Mouse (Mus musculus): ENCODE measurements around the gene Lrrfip1. TPM values are rescaled to one million over a fixed set of nuclear protein-coding genes. Genes with fewer than 3 reads are reported as not detected.

Lrrfip1 gene
- total RNA-seq, 1 experiment, result 31.5 TPM

DNA sequence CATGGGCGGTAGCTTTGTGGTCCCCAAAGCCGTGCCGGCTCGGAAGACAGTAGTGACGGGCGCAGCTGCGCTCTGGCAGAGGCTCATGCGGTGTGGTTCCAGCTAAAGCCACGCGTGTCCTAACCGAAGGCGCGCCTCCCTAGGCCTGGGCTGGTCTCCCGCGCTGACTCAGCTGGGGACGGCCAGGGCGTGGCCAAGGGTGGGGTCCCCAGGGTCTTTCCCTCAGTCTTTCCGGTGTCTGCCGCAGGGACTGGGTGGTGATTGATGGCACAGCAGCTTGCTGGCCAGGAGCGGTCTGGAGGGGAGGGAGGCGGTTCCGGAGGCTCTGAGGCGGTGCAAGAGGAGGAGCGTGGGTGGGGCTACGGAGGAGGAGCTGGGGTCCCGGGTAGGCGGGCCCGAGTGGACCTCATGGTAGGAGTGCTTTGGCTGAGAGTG lies 54.2 kb downstream of the Lrrfip1 start:
- peaks cover 0 to 11% of the 10 kb centered on the region in 2 experiments; a peak in 3 of 4 replicates for H3K4me1 ChIP-seq (ENCODE audit: control insufficient read depth in 2 of 2, insufficient read depth in 2 of 2, low read length in 2 of 2, poor library complexity in 1 of 2)
- H3K36me3 ChIP-seq (ENCODE audit: control insufficient read depth, insufficient read depth, low read length, poor library complexity, severe bottlenecking), result no peaks in the 10 kb centered on the region
- in situ Hi-C loops (cut with MboI; ENCODE audit: low sequenced_read_pairs in 2 of 2, unreplicated experiment in 2 of 2), result no loop called here
- DNase-seq (ENCODE audit: low read depth, low spot score), result peak; percentile 93
- TF ChIP-seq ZNF384 (IDR thresholded peaks at IDR 0.05; ENCODE audit: low read depth, low read length) (no peak), MAFK (IDR thresholded peaks at IDR 0.05; ENCODE audit: insufficient read depth, low read depth, low read length) (peak; percentile 34; the same call in 1 of the 2 replicates)
- no peaks in the 10 kb centered on the region for H3K9me3 ChIP-seq (ENCODE audit: control insufficient read depth, insufficient read depth, low read depth, low read length)
- H3K4me3 ChIP-seq (ENCODE audit: insufficient read depth in 1 of 2, low read depth in 1 of 2, low read length in 2 of 2, poor library complexity in 1 of 2, severe bottlenecking in 1 of 2), result peak overlapping the region; percentile 87 to 88
- H3K27ac ChIP-seq (ENCODE audit: insufficient read depth, low read depth, low read length, poor library complexity, severe bottlenecking), result peak overlapping the region; percentile 37; the same call in 1 of the 2 replicates
- H3K9ac ChIP-seq (ENCODE audit: insufficient read depth, low read depth, low read length, poor library complexity, severe bottlenecking), result peak overlapping the region; percentile 80

- DNase-seq (ENCODE audit: low read depth, low spot score), result peak; percentile 44
- Histone ChIP-seq H3K27ac (ENCODE audit: insufficient read depth, low read depth, low read length, poor library complexity, severe bottlenecking) (peak overlapping the region; percentile 49; the same call in 1 of the 2 replicates), H3K4me3 (ENCODE audit: insufficient read depth in 1 of 2, low read depth in 1 of 2, low read length in 2 of 2, poor library complexity in 1 of 2, severe bottlenecking in 1 of 2) (peak overlapping the region; percentile 87 to 88), H3K4me1 (ENCODE audit: control insufficient read depth in 2 of 2, insufficient read depth in 2 of 2, low read length in 2 of 2, poor library complexity in 1 of 2) (peaks cover 0 to 11% of the 10 kb centered on the region in 2 experiments; a peak in 3 of 4 replicates), H3K36me3 (ENCODE audit: control insufficient read depth, insufficient read depth, low read length, poor library complexity, severe bottlenecking) (no peaks in the 10 kb centered on the region), H3K9me3 (ENCODE audit: control insufficient read depth, insufficient read depth, low read depth, low read length) (no peaks in the 10 kb centered on the region), H3K9ac (ENCODE audit: insufficient read depth, low read depth, low read length, poor library complexity, severe bottlenecking) (peak overlapping the region; percentile 82)
- in situ Hi-C loops (cut with MboI; ENCODE audit: low sequenced_read_pairs in 2 of 2, unreplicated experiment in 2 of 2), result no loop called here
- TF ChIP-seq CHD2 (IDR thresholded peaks at IDR 0.05; ENCODE audit: low read depth, low read length), result no peak
- no peak for TF ChIP-seq HCFC1 (IDR thresholded peaks at IDR 0.05; ENCODE audit: borderline replicate concordance, insufficient read depth, low read length)
- TF ChIP-seq MAFK (IDR thresholded peaks at IDR 0.05; ENCODE audit: insufficient read depth, low read depth, low read length), result no peak
- no peak for TF ChIP-seq ZNF384 (IDR thresholded peaks at IDR 0.05; ENCODE audit: low read depth, low read length)
- TF ChIP-seq ZC3H11A (IDR thresholded peaks at IDR 0.05; ENCODE audit: borderline replicate concordance, low read depth, low read length), result no peak
These were observed 54.9 kb downstream of the Lrrfip1 start for GRCm38 (mm10) chr1:91053218-91054073.

GRCm38 (mm10) chr1:91054074-91054471 lies 55.5 kb downstream of the Lrrfip1 start:
- TF ChIP-seq MAFK (IDR thresholded peaks at IDR 0.05; ENCODE audit: insufficient read depth, low read depth, low read length), result no peak
- TF ChIP-seq ZC3H11A (IDR thresholded peaks at IDR 0.05; ENCODE audit: borderline replicate concordance, low read depth, low read length), result no peak
- no peak for TF ChIP-seq HCFC1 (IDR thresholded peaks at IDR 0.05; ENCODE audit: borderline replicate concordance, insufficient read depth, low read length)
- no peak for TF ChIP-seq CHD2 (IDR thresholded peaks at IDR 0.05; ENCODE audit: low read depth, low read length)
- TF ChIP-seq ZNF384 (IDR thresholded peaks at IDR 0.05; ENCODE audit: low read depth, low read length), result no peak
- H3K9ac ChIP-seq (ENCODE audit: insufficient read depth, low read depth, low read length, poor library complexity, severe bottlenecking), result peak overlapping the region; percentile 82

DNA sequence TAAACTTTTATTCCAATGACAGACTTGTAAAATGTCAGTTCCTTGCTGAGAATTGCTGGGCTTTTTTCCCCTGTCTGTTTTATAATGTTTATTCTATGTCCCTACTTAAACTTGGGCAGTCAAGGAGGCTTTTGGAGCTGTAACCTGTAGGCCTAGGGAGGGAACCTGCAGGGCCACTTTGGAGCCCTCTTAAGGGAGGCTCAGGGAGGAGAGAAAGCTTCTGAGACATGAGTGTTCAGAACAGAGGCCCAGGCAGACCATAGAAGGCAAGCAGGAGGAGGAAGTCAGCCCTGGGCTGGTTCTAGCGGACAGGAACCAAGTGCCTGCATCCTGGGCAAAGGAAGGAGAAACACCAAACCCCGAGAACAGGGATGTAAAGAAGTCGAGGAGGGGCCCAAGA lies 56.3 kb downstream of the Lrrfip1 start:
- H3K36me3 ChIP-seq (ENCODE audit: control insufficient read depth, insufficient read depth, low read length, poor library complexity, severe bottlenecking), result no peaks in the 10 kb centered on the region
- H3K9ac ChIP-seq (ENCODE audit: insufficient read depth, low read depth, low read length, poor library complexity, severe bottlenecking), result no peak overlapping the region
- H3K9me3 ChIP-seq (ENCODE audit: control insufficient read depth, insufficient read depth, low read depth, low read length), result no peaks in the 10 kb centered on the region
- DNase-seq (ENCODE audit: low read depth, low spot score), result no peak
- no peak overlapping the region for H3K4me3 ChIP-seq (ENCODE audit: insufficient read depth in 1 of 2, low read depth in 1 of 2, low read length in 2 of 2, poor library complexity in 1 of 2, severe bottlenecking in 1 of 2)
- H3K27ac ChIP-seq (ENCODE audit: insufficient read depth, low read depth, low read length, poor library complexity, severe bottlenecking), result no peak overlapping the region
- no peak for TF ChIP-seq ZNF384 (IDR thresholded peaks at IDR 0.05; ENCODE audit: low read depth, low read length)
- TF ChIP-seq ZC3H11A (IDR thresholded peaks at IDR 0.05; ENCODE audit: borderline replicate concordance, low read depth, low read length), result no peak
- TF ChIP-seq HCFC1 (IDR thresholded peaks at IDR 0.05; ENCODE audit: borderline replicate concordance, insufficient read depth, low read length), result no peak
- no peak for TF ChIP-seq CHD2 (IDR thresholded peaks at IDR 0.05; ENCODE audit: low read depth, low read length)
- TF ChIP-seq MAFK (IDR thresholded peaks at IDR 0.05; ENCODE audit: insufficient read depth, low read depth, low read length), result no peak
- in situ Hi-C loops (cut with MboI; ENCODE audit: low sequenced_read_pairs in 2 of 2, unreplicated experiment in 2 of 2), result no loop called here
- H3K4me1 ChIP-seq (ENCODE audit: control insufficient read depth in 2 of 2, insufficient read depth in 2 of 2, low read length in 2 of 2, poor library complexity in 1 of 2), result peaks cover 0 to 11% of the 10 kb centered on the region in 2 experiments; a peak in 3 of 4 replicates

More at GRCm38 (mm10) chr1:91054074-91054471, 55.5 kb downstream of the Lrrfip1 start:
- Histone ChIP-seq H3K36me3 (ENCODE audit: control insufficient read depth, insufficient read depth, low read length, poor library complexity, severe bottlenecking) (no peaks in the 10 kb centered on the region), H3K9me3 (ENCODE audit: control insufficient read depth, insufficient read depth, low read depth, low read length) (no peaks in the 10 kb centered on the region), H3K27ac (ENCODE audit: insufficient read depth, low read depth, low read length, poor library complexity, severe bottlenecking) (no peak overlapping the region), H3K4me1 (ENCODE audit: control insufficient read depth in 2 of 2, insufficient read depth in 2 of 2, low read length in 2 of 2, poor library complexity in 1 of 2) (peaks cover 0 to 11% of the 10 kb centered on the region in 2 experiments; a peak in 3 of 4 replicates), H3K4me3 (ENCODE audit: insufficient read depth in 1 of 2, low read depth in 1 of 2, low read length in 2 of 2, poor library complexity in 1 of 2, severe bottlenecking in 1 of 2) (peak overlapping the region; percentile 87 to 88)
- no peak for DNase-seq (ENCODE audit: low read depth, low spot score)
- in situ Hi-C loops (cut with MboI; ENCODE audit: low sequenced_read_pairs in 2 of 2, unreplicated experiment in 2 of 2), result no loop called here

All from ES-E14 (cell line).